Mouse (Mus musculus): ENCODE data around the gene Usp2.

Usp2 gene

GRCm38 (mm10) chr9:44066785-44067225, at the start of gene Usp2:
Gene Usp2, plus strand, starts transcription at chr9:44067021.
- DNase-seq (ENCODE audit: low spot score) = peak; percentile 98

- DNase-seq (ENCODE audit: low spot score) = no peak
Measured at GRCm38 (mm10) chr9:44017846-44018245, 49.0 kb upstream of the Usp2 start.

GRCm38 (mm10) chr9:44020001-44020400, 46.8 kb upstream of the Usp2 start:
- no peak for DNase-seq (ENCODE audit: low spot score)

- no peak for DNase-seq (ENCODE audit: low spot score)
Measured at GRCm38 (mm10) chr9:44022100-44022847, 44.5 kb upstream of the Usp2 start.

- DNase-seq (ENCODE audit: low spot score) = no peak
Measured at GRCm38 (mm10) chr9:44024096-44024495, 42.7 kb upstream of the Usp2 start.

- no peak for DNase-seq (ENCODE audit: low spot score)
Measured at GRCm38 (mm10) chr9:44029580-44030236, 37.1 kb upstream of the Usp2 start.

GRCm38 (mm10) chr9:44030646-44031045, 36.2 kb upstream of the Usp2 start:
- no peak for DNase-seq (ENCODE audit: low spot score)

- no peak for DNase-seq (ENCODE audit: low spot score)
Measured at GRCm38 (mm10) chr9:44031079-44031478, 35.7 kb upstream of the Usp2 start.

- DNase-seq (ENCODE audit: low spot score) = no peak
Measured at GRCm38 (mm10) chr9:44031946-44032345, 34.9 kb upstream of the Usp2 start.

GRCm38 (mm10) chr9:44033317-44033716, 33.5 kb upstream of the Usp2 start:
- DNase-seq (ENCODE audit: low spot score) = no peak

- no peak for DNase-seq (ENCODE audit: low spot score)
Measured at GRCm38 (mm10) chr9:44033957-44034727, 32.7 kb upstream of the Usp2 start.

- no peak for DNase-seq (ENCODE audit: low spot score)
Measured at GRCm38 (mm10) chr9:44037106-44037505, 29.7 kb upstream of the Usp2 start.

GRCm38 (mm10) chr9:44041511-44042395, 25.1 kb upstream of the Usp2 start:
- DNase-seq (ENCODE audit: low spot score) = no peak

GRCm38 (mm10) chr9:44042396-44042680, 24.5 kb upstream of the Usp2 start:
- DNase-seq (ENCODE audit: low spot score) = no peak

- DNase-seq (ENCODE audit: low spot score) = peak; percentile 38
Measured at GRCm38 (mm10) chr9:44042836-44043707, 23.7 kb upstream of the Usp2 start, which contains the start of gene Thy1. Gene Thy1, plus strand, starts transcription at chr9:44043384.

GRCm38 (mm10) chr9:44043708-44044425, 23.0 kb upstream of the Usp2 start:
- no peak for DNase-seq (ENCODE audit: low spot score)

GRCm38 (mm10) chr9:44044426-44045157, 22.2 kb upstream of the Usp2 start:
- DNase-seq (ENCODE audit: low spot score) = no peak

- no peak for DNase-seq (ENCODE audit: low spot score)
Measured at GRCm38 (mm10) chr9:44045158-44045883, 21.5 kb upstream of the Usp2 start.

- no peak for DNase-seq (ENCODE audit: low spot score)
Measured at GRCm38 (mm10) chr9:44045884-44046272, 20.9 kb upstream of the Usp2 start.

Data from MN1 (cell line).